Comparison of ENCODE assay signal across 16 mouse cellular contexts in genomic region chr7:71230901-71231477, GRCm38 (mm10).
A peak's percentile ranks its signal among the peaks of the same experiment; 100 is the strongest.
DNase-seq lines count a peak whose midpoint lies in the region; ATAC-seq and TF ChIP-seq lines count a peak whose summit lies in the region.
"Had no signal": no experiment of that assay in that cellular context is flagged by ENCODE, and none has a peak within 500 bp of the region (broad histone marks: within the 10 kb centered on the region; RNA-seq: fewer than 3 reads in every experiment).

No protein-coding gene starts in this region.

- no peak overlapping the region for H3K4me3 ChIP-seq in lung, embryonic 14.5 days (ENCODE audit: low read depth, low read length)
- no peak overlapping the region for H3K4me3 ChIP-seq in lung, adult 2 months (replicated peaks; ENCODE audit: extremely low read depth, low read depth, low read length)
- no peak overlapping the region for H3K4me3 ChIP-seq in heart, embryonic 14.5 days (ENCODE audit: control insufficient read depth in 1 of 2, insufficient read depth in 1 of 2, low read depth in 1 of 2, low read length in 2 of 2)
- H3K4me3 ChIP-seq in limb, embryonic 10.5 days = no peak overlapping the region
- H3K4me3 ChIP-seq: erythroblast, embryonic 14.5 days; hindbrain, embryonic 12.5 days; midbrain, embryonic 15.5 days; neural tube, embryonic 13.5 days; stomach, embryonic 15.5 days had no signal

- no peak for TF ChIP-seq CTCF in lung, embryonic 14.5 days (IDR thresholded peaks at IDR 0.05; ENCODE audit: low read depth)
- TF ChIP-seq CTCF in lung, adult 2 months (IDR thresholded peaks at IDR 0.05; ENCODE audit: insufficient read depth, low read length) = no peak

- H3K27ac ChIP-seq in lung, embryonic 14.5 days (ENCODE audit: low read depth) = peak overlapping the region; percentile 61
- H3K27ac ChIP-seq in heart, embryonic 14.5 days (replicated peaks in 1 of 2; ENCODE audit: control insufficient read depth in 1 of 2, insufficient read depth in 1 of 2, low read depth in 2 of 2, low read length in 2 of 2) = peak overlapping the region; percentile 40 to 70; a peak in 3 of 4 replicates
- H3K27ac ChIP-seq in limb, embryonic 10.5 days = peak overlapping the region; percentile 34; the same call in 1 of the 2 replicates
- H3K27ac ChIP-seq: hindbrain, embryonic 12.5 days; macrophage; midbrain, embryonic 15.5 days; neural tube, embryonic 13.5 days; stomach, embryonic 15.5 days had no signal

- peaks cover 39% of the 10 kb centered on the region for H3K4me1 ChIP-seq in lung, embryonic 14.5 days (ENCODE audit: insufficient read depth)
- H3K4me1 ChIP-seq in lung, adult 2 months (ENCODE audit: control insufficient read depth, insufficient read depth, low read length) = peaks cover 6% of the 10 kb centered on the region
- H3K4me1 ChIP-seq in heart, embryonic 14.5 days (ENCODE audit: control insufficient read depth in 2 of 2, insufficient read depth in 2 of 2, low read length in 2 of 2) = peaks cover 9 to 14% of the 10 kb centered on the region in 2 experiments; a peak in 3 of 4 replicates
- peaks cover 41% of the 10 kb centered on the region for H3K4me1 ChIP-seq in limb, embryonic 10.5 days
- H3K4me1 ChIP-seq: midbrain, embryonic 15.5 days had no signal

- no peak for TF ChIP-seq POLR2A in lung, adult 2 months (IDR thresholded peaks at IDR 0.05; ENCODE audit: borderline replicate concordance, extremely low read depth, low read depth, low read length)

- peak; percentile 72 for DNase-seq in lung, embryonic 14.5 days
- no peak for DNase-seq in lung, adult 2 months
- DNase-seq in heart, adult 8-10 months (ENCODE audit: low spot score) = peak; percentile 63
- DNase-seq in limb, embryonic 10.5 days (ENCODE audit: low spot score) = no peak
- no peak for DNase-seq in natural killer cell, adult 2 months (ENCODE audit: low spot score in 2 of 2)
- DNase-seq in left cerebral cortex, adult 18-20 months (ENCODE audit: low spot score in 2 of 2) = no peak
- DNase-seq: adrenal gland, adult 2 months had no signal

- no peaks in the 10 kb centered on the region for H3K27me3 ChIP-seq in lung, embryonic 14.5 days (ENCODE audit: insufficient read depth, low read length)
- no peaks in the 10 kb centered on the region for H3K27me3 ChIP-seq in heart, embryonic 14.5 days (ENCODE audit: control insufficient read depth, insufficient read depth, low read length)
- no peaks in the 10 kb centered on the region for H3K27me3 ChIP-seq in limb, embryonic 10.5 days (ENCODE audit: low read depth, poor library complexity, severe bottlenecking)
- H3K27me3 ChIP-seq: CH12.LX; hindbrain, embryonic 12.5 days; midbrain, embryonic 15.5 days; neural tube, embryonic 13.5 days; stomach, embryonic 15.5 days had no signal

- H3K9ac ChIP-seq in lung, embryonic 14.5 days = no peak overlapping the region
- H3K9ac ChIP-seq in heart, embryonic 14.5 days (ENCODE audit: low read length) = no peak overlapping the region
- H3K9ac ChIP-seq: hindbrain, embryonic 12.5 days; midbrain, embryonic 15.5 days; neural tube, embryonic 13.5 days; stomach, embryonic 15.5 days had no signal

- no peak overlapping the region for H3K4me2 ChIP-seq in lung, embryonic 14.5 days
- no peak overlapping the region for H3K4me2 ChIP-seq in heart, embryonic 14.5 days (ENCODE audit: low read length)
- H3K4me2 ChIP-seq: hindbrain, embryonic 12.5 days; midbrain, embryonic 15.5 days; neural tube, embryonic 13.5 days; stomach, embryonic 15.5 days had no signal

- no peaks in the 10 kb centered on the region for H3K36me3 ChIP-seq in lung, embryonic 14.5 days (ENCODE audit: insufficient read depth)
- no peaks in the 10 kb centered on the region for H3K36me3 ChIP-seq in heart, embryonic 14.5 days (ENCODE audit: control insufficient read depth, insufficient read depth, low read length)
- no peaks in the 10 kb centered on the region for H3K36me3 ChIP-seq in limb, embryonic 10.5 days
- H3K36me3 ChIP-seq: hindbrain, embryonic 12.5 days; midbrain, embryonic 15.5 days; neural tube, embryonic 13.5 days; stomach, embryonic 15.5 days had no signal

- peak; percentile 73; the same call in 1 of the 2 replicates for ATAC-seq in lung, embryonic 14.5 days (ENCODE audit: insufficient read depth)
- ATAC-seq in heart, embryonic 14.5 days (ENCODE audit: insufficient number of reproducible peaks, insufficient read depth, low FRiP score, low read depth) = peak; percentile 87
- ATAC-seq: midbrain, embryonic 15.5 days; Patski had no signal

- WGBS in lung, embryonic 14.5 days = 28% methylated on average over 4 of the region's 4 CpGs
- WGBS in lung, adult 2 months = 54% methylated on average over 4 of the region's 4 CpGs
- 42% methylated on average over 4 of the region's 4 CpGs for WGBS in heart, embryonic 14.5 days
- WGBS in limb, embryonic 10.5 days = 76% methylated on average over 4 of the region's 4 CpGs

- no peaks in the 10 kb centered on the region for H3K9me3 ChIP-seq in lung, embryonic 14.5 days (ENCODE audit: low read depth, low read length)
- H3K9me3 ChIP-seq in heart, embryonic 14.5 days (ENCODE audit: control insufficient read depth, low read length) = no peaks in the 10 kb centered on the region
- no peaks in the 10 kb centered on the region for H3K9me3 ChIP-seq in limb, embryonic 10.5 days (replicated peaks)
- H3K9me3 ChIP-seq: hindbrain, embryonic 12.5 days; midbrain, embryonic 15.5 days; neural tube, embryonic 13.5 days; stomach, embryonic 15.5 days had no signal

Comparison
In these comparisons a context has a peak if more than half of its experiments do, and no peak if none do; other contexts are left out.
1. DNase-seq: peak in lung, embryonic 14.5 days (single experiment) and heart, adult 8-10 months (single experiment); none in lung, adult 2 months (single experiment), limb, embryonic 10.5 days (single experiment), natural killer cell, adult 2 months (0 of 2) and left cerebral cortex, adult 18-20 months (0 of 2).
2. Peak in every context shown above with its lines, with median percentiles within 50 percentile points of each other: H3K27ac ChIP-seq.